Mouse (Mus musculus): Measurements from ENCODE around the gene Cnot6.
A peak's percentile ranks its signal among the peaks of the same experiment; 100 is the strongest.

The Cnot6 gene

DNA sequence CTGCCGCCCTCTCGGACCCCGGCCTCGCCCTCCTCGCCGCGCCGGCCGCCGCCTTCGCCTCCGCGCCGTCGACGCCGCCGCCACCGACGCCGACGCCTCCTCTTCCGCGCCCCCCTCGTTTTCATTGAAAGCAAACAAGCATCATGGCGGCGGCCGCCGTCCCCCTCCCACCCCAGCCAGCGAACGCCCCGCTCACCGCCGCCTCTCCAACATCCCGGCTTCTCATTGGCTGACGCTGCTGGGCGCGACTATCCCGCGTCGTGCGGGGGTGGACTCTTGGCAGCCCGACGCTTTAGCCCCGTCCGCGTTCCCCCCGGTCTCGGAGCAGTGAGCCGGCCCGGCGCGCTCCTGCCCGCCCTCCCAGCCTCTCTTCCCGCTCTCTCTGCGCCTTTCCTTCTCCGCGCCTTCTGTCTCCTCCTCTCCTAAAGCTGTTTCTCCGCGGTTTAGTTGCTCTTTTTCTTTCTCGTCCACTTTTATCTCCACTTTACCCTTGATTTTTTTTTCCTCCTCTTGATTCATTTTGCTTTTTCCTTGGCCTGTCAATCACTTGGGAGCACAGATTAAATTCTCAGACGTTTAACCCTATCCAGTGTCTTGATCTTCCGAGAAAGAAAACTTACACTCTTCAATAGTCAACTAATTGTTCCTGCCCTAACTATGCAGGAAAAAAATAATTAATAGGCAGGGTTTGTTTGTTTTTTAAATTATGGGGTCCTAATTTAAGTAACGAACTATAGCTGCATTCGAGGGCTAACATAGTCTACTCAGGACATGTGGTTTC, at the start of gene Cnot6:
Cnot6 (minus strand) TSS at position 169 of the 781 bp plus-strand sequence.
- DNase-seq: peak; percentile 98 to 99

DNA sequence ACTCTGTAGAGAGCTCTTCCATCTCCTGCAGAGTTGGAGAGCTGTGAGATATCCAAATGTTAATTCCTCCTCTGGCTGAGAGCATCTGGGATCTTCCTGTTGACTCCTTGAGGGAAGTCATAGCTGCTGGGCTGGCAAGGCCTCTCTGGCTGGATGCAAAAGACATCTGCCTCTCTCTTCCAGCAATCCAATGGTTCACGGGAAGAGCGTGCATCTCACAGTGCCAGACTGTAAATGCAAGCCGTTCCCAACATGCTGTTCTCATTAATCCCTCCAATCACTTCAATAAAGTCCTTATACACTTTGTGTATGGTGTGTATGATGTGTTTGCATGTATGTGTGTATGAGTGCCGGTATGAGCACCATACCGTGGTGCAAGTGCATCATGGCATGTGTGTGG, 48.6 kb upstream of the Cnot6 start:
- no peak for DNase-seq

DNA sequence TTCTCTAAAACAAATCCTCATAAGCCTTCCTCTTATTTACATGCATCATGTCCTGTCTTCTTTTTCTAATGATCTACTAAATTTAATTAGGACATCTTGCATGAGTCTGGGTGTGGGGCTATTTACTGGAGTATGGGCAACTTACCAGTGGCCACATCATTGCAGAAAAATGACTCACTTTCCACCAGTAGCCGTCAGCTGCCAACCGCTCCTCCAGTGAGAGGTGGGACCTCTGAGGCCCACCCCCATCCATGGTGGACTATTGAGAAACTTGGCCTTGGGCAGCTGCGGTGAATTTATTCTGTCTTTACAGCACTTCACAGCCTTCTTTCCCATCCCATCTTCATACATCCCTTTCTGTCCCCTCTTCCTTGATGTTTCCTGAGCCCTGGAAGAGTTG, 45.6 kb upstream of the Cnot6 start:
- DNase-seq: no peak

DNA sequence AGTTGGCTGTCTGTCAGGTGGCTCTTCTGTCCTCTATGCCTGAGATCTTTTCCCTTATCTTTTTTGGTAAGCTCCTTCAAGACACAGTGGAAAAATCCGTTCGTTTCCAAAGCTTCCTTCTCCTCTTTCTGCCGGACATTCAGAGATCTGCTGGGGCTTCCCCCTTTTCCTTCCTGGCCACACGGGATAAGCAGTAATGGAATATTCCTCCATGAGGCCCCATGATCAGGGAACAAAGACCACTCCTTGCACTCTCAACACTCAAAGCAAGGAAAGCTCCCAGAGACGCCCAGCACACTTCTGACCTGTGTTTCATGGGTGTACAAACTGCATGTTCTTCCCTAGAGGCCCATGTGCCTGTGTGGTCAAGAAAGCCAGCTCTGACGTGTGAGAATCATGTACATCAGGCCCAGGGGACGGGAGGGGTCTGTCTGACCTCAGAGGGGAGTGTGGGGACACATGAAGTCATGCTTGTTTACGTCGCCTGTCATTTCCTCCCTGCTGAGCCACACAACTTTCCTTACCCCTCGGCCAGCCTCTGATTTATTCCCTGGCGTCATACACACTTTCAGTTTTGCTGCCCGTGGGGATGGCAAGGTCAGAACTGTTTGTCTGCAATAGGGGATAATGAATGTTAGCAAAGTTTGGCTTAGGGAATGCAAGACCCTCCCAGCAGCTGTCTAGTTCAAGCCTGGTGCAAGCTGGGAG, 42.6 kb upstream of the Cnot6 start:
- peak in 1 of 2 experiments; percentile 39 for DNase-seq

DNA sequence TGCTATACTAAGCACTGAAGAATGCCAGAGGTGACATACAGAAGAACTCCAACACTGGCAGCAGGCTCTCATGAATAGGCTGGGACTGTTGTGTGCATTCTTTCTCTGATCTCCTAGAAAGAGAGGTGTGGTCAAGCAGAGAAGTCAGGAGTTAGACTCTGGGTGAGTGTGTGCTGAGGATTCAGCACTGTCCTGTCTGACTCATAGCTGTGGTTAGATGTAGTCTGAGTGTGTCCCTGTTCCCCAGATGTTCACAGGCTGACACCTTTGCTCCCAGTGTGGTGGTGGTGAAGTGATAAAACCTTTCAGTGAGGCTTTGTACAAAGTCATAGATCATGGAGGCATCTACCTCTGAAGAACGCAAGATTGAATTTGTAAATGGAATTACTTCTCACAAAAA, 34.2 kb upstream of the Cnot6 start:
- DNase-seq: no peak

DNA sequence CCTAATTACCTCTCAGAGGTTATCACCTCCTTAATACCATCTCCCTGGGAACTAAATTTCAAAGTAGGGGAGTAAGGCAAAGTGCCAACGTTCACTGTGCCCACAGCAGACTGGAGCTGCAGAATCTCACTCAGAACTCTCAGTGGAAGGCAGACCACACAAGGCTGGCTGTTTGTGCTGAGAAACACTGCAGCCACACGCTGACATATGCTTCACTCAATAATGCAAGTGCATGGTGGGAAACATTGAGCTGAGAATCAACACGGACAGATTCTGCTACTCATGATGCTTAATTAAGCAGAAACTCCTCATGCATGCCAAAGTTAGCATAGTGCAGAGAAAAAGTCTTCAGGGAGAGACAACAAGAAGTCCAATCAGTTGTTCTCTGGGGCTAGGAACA, 33.3 kb upstream of the Cnot6 start:
- DNase-seq: no peak

DNA sequence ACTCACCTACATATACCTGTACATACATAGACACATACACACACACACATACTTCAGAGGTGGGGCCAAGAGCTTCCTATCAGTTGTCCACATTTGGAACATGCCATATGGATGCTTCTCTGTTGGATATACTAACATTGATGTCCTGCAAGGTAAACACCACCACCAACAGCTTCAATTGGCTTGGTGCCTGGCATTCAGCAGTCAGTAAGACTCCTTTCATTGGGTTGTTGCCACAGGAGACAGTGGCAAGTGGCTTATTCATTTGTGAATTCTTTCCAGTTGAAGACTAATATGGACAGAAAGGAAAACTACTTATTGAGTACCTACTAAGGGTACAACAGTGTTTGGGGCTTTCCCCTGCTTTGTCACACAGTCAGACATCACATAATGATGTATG, 32.5 kb upstream of the Cnot6 start:
- no peak for DNase-seq

DNA sequence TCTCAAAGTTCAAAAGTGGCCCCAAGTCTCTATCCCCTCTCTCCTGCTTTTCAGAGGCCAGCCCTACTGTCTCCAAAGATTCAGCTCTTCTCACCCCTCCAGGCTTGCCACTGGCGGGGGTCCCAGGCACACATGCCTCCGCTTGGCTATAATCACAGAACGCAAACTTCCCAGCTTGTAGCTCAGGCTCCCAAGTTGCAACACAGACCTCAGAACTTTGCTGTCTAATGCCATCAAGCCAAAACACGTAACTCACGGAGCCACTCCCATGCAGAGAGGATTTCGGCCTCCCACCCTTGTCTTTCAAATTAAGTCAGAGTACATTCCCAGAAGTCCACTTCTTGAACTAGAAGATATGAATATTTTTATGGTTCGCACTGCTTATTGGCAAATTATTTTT, 31.1 kb upstream of the Cnot6 start:
- no peak for DNase-seq

DNA sequence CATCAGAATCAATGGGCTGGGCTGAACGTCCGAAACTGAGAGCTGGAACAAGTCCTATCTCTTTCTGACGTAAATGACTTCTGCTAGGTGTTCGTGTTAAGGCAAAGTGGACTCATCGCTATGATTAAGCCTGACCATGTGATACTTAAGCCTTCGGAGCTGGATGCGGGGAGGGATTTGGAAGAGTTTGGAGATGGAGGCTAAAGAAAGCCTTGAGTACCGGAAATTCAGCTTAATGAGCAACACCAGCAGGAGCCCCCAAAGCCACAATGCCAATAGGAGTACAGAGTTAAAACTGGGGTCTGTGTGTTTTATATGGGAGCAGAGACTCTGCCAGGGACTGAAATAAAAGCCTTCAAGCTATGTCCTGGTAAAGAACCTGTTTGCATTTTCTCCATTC, 29.7 kb upstream of the Cnot6 start:
- DNase-seq: no peak

DNA sequence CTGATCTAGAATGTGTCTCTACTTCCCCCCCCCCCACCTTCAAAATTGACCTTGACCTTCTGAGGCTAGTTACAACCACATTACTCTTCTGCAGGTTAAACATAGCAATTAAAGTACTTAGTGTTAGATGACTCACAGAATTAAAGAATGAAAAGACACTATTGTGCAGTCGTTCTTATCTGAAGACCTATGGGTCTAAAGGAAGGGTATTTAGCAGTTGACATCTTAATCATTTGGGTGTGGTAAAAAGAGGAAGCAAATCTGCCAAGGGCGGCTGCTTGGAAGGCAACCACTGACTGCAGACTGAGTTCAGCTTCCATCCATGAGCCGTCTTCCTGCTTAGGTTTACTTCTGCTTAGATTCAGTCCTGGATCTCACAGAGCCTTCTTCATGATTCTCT, 27.3 kb upstream of the Cnot6 start:
- DNase-seq: no peak

DNA sequence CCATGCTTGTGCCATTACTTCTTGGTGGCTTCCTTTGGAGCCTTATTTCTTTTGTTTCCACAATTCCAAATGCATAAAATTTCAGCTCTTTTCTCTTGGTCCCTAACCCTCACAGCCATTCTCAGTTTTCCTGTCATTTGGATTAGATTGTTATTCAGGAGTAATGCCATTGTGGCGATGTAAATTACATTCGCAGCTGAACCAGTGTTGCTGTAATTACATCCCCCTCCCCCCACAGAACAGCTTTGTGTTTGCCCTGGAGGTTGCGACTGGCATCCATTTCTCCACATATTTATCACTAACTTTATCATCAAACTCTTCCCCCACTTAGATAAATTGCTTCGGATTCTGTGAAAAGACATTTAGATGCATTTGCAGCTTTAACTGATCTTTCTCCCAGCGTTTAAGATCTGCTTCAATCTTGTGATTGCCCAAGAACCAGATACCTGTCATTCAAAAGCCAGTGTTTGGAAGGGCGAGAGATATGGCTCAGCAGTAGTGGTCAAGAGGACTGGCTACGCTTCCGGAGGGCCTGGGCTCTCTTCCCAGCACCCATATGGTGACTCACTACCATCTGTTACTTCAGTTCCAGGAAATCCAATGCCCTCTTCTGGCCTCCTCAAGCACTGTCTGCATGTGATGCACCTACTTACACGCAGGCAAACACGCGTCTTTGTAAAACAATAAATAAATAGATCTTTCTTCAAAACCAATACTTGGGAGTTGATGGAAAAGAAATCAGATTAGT, 26.3 kb upstream of the Cnot6 start:
- no peak for DNase-seq

DNA sequence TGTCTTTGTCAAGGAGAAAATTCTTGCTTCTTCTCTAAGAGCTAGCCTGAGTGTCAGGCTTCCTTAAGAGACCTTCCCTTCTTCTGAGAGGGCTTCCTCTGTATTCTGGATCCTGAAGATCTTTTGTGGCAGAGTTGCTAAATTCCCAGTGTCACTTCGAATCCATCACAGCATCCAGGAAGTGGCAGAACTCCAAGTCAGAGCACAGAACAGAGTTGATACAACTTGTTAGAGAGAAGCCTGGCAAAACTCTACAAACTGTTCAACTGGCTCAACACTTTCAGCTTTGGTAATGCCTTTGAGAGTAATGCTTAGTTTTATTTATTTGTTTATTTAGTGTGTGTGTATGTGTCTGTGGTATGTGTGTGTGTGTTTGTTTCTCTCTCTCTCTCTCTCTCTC, 25.1 kb upstream of the Cnot6 start:
- DNase-seq: peak; percentile 15 to 22

DNA sequence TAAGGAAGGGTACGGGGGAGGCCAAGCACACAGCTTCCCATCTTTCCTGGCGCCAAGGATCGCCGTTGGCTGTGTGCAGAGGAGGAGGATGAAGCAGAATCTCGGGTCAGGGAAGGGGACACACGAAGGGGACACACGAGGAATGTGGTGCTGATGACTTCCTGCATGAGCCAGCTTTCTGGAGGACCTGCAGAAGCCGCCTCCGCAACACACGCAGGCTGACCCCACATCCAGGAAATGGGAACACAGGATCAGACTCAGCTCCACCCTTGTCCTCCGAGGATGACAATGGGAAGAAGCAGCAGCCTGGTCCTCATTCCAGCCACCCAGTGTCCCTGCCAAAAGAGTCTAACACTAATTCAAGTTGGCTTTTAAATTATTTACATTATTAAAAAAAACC, 22.2 kb upstream of the Cnot6 start:
- peak; percentile 6 to 31 for DNase-seq

DNA sequence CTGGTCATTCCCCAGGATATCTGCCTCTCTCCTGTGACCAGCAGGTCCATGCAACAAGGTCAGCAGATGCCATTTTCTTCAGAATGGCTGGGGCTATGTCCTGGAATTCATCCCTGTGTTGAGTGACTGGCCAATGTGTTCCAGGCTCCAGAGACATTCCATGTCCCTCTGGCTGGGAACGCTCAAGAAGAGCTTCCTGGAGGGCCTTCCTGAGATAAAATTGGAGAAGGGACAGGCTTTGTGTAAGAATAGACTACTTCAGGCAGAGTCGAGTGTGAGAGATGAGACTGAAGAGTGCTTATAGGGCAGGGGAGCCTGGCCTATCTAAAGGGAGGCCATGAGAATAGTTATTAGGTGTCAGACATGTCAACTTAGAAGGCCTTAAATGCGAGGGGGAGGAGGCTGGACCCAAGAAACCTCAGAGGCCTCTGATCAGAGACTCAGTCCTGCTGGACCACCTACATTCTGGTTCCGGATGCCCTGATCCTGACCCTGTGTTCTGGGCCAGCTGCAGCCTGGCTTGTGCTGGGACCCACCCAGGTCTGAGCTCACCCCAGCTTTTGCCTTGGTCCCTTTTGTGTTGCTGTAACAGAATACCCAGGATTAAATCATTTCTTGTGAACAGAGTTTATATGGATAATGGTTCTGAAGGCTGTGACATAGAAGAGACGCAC, 17.9 kb upstream of the Cnot6 start:
- DNase-seq: no peak

DNA sequence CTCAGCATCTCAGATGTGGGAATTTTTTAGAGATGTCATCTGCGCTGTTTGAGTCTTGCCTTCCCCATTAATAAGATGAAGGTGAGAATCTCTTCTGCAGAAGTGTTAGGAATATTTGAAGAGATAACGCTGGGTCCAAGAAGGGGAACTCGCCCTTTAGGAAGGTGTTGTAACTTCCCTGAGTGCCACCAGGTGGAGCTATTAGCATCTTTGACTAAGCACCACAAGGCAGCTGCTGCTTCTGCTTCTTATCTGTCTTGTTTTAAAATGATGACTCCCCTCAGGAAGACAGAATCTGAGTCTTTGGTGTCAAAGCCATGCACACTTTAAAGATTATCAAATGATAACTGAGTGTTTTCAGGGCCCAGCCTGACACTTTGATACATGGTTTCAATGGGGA, 15.4 kb upstream of the Cnot6 start:
- DNase-seq: peak; percentile 70 to 79

DNA sequence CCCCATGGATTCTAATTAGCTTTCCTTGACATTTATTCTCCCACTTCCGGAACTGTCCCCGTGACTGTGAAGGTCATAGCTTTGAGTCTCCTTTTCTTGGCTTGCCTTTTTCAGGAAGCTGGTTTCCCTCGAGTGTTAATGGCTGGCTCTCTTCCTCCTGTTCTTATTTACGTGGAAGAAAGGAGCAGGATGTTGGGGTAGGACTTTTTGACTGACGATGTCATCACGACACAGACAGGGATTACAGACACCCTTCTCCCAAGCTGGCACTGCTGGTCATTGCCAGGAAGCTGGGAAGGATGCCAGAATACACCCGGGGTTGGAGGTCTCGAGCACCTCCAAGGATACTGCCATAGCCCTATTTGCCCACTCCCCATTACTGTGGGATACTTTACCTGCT, 14.3 kb upstream of the Cnot6 start:
- no peak for DNase-seq

DNA sequence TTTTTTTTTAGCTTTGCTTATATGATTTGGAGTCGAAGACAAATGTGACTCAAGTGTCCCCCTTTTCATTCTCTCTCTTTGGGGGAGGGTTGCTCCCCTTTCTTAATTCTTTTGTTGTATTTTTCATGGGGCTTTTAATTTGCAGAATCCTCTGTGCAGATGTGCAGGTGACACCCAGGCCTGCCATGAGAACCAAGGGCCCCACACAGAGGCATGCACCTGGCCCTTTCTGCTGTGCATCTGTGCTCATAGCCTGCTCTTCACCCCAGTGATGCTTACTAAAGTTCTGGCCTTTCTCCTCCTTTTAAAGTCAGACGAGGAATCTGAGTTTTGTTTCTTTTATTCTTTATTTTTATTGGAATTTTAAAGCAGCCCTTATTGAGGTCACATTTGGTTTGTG, 12.2 kb upstream of the Cnot6 start:
- no peak for DNase-seq

DNA sequence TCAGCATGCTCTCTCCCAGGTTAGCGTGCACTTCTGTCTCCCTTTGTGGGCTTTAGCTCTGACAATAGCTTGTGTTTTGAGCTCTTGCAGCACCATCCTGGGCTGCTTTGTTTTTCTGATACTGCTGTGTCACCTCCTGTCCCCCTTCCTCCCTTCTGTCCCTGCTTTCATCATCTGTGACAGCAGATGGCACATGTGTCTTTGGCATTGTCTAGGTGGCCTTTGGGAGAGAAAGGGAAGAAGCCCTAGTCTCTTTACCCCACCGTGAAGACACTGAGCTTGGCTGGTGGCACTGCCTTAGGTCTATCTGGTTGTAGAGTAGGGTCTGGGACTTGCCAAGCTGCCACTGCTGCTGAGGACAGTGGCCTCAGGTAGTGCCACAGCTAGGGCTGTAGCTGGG, 10.8 kb upstream of the Cnot6 start:
- no peak for DNase-seq

DNA sequence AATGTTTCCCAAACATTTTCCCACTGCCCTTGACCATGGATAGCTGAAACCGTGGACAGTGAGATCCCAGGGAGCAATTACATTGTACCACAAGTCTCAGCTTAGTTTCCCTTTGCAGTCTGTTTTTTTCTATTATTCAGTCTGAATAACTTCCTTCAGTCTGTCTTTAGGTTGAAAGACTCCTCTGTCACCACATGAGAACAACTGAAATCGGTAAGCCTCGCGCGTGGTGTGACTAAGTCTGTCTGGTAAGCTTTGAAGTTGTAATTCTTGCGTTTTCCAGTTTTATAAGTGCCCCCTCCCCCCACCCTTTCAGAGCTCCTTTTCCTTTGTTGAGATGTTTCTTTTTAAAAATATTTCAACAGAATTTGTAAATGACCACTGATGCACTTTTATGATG, 10.2 kb upstream of the Cnot6 start:
- DNase-seq: no peak

DNA sequence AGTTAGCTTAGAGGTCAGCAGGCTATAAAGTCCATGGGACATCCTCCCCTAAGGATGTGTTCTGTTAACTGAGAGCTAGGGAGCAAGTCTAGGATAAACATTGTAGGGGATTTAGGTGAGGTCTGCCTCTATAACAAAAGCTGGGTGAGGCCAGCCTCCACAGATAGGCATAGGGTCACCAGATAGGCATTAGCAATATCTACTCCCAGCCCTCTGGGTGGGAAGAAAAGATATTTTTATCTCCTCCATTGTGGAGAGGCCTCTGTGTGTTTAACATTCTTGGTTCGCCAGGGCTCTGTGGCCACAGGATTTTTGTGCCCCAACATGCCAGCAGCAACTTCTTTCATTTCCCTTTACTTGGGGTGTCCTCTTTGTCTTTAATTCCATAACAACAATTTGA, 8.8 kb upstream of the Cnot6 start:
- DNase-seq: no peak

DNA sequence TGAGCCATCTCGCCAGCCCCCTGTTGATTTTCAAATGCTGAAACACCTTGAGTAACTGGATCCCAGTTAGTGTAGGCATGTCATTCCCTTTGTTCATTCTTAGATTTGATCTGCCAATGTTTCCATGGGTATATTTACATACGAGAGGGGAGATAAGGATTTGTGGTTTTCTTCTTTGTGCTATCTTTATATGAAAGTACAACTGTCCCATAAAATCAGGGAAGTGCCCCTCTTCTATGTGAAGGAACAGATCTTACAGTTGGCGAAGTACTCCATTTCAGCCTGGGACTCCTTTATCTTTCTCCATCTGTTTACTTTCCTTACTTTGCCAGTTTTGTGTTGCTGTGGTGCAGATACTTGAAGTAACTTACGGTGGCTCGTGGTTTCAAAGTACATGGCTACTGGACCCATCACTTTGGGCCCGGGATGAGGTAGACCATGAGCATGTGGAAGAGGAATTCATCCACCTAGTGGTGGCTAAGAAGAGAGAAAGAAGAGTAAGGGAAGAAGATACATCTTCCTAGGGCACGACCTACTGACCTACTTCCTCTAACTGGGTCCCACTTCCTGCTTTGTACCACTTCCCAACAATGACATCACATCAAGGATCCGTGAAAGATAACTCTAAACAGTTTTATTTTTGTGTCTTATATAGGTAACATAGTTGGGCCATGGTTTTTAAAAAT, 7.1 kb upstream of the Cnot6 start:
- no peak for DNase-seq
